In genomic region chr17:24648731-24649377, GRCm38 (mm10) we compare ENCODE assay signal across 8 mouse cellular contexts. TPM values are rescaled to one million over a fixed set of nuclear protein-coding genes. Genes with fewer than 3 reads are reported as not detected.
DNase-seq lines count a peak whose midpoint lies in the region; ATAC-seq and TF ChIP-seq lines count a peak whose summit lies in the region.

No protein-coding gene starts in this region.

- H3K9ac ChIP-seq in forebrain, embryonic 16.5 days (replicated peaks; ENCODE audit: low read depth, low read length): peak overlapping the region; percentile 84
- no peak overlapping the region for H3K9ac ChIP-seq in liver, embryonic 13.5 days

- H3K4me1 ChIP-seq in forebrain, embryonic 16.5 days (replicated peaks; ENCODE audit: control insufficient read depth, insufficient read depth, low read length): peaks cover 14% of the 10 kb centered on the region
- H3K4me1 ChIP-seq in liver, embryonic 13.5 days (replicated peaks): peaks cover 45% of the 10 kb centered on the region

- H3K4me2 ChIP-seq in forebrain, embryonic 16.5 days (ENCODE audit: low read length): peak overlapping the region; percentile 100
- H3K4me2 ChIP-seq in liver, embryonic 13.5 days: peak overlapping the region; percentile 82

- no peaks in the 10 kb centered on the region for H3K9me3 ChIP-seq in forebrain, embryonic 16.5 days (ENCODE audit: control insufficient read depth, low read length)
- H3K9me3 ChIP-seq in liver, embryonic 13.5 days (replicated peaks): no peaks in the 10 kb centered on the region

- H3K36me3 ChIP-seq in forebrain, embryonic 16.5 days (ENCODE audit: control insufficient read depth, insufficient read depth): no peaks in the 10 kb centered on the region
- H3K36me3 ChIP-seq in liver, embryonic 13.5 days: no peaks in the 10 kb centered on the region

- H3K4me3 ChIP-seq in gastrocnemius, adult 2 months: peak overlapping the region; percentile 83
- peak overlapping the region; percentile 71 for H3K4me3 ChIP-seq in forebrain, embryonic 16.5 days (replicated peaks; ENCODE audit: low read length)
- H3K4me3 ChIP-seq in liver, embryonic 13.5 days (replicated peaks): peak overlapping the region; percentile 62

- H3K27me3 ChIP-seq in forebrain, embryonic 16.5 days (replicated peaks; ENCODE audit: control insufficient read depth, insufficient read depth, low read length): no peaks in the 10 kb centered on the region
- H3K27me3 ChIP-seq in liver, embryonic 13.5 days: peaks cover 60% of the 10 kb centered on the region

- 0 out of 2 replicates have a peak, but pooled peaks have one; percentile 5 for TF ChIP-seq CTCF in gastrocnemius, adult 2 months (IDR thresholded peaks at IDR 0.05)

- H3K27ac ChIP-seq in gastrocnemius, adult 2 months: peak overlapping the region; percentile 94
- H3K27ac ChIP-seq in forebrain, embryonic 16.5 days (ENCODE audit: low read length): no peak overlapping the region
- H3K27ac ChIP-seq in liver, embryonic 13.5 days: no peak overlapping the region

- intact Hi-C loops in gastrocnemius, adult 2 months (cut with DNase I): no loop called here

- DNase-seq in gastrocnemius, adult 2 months: no peak
- no peak for DNase-seq in gastrocnemius, postnatal 25 days
- DNase-seq in 3T3-L1 (ENCODE audit: low read depth, low spot score): peak; percentile 38
- no peak for DNase-seq in liver, embryonic 13.5 days
- DNase-seq in adrenal gland, adult 18-20 months (ENCODE audit: low spot score in 2 of 2): no peak
- no peak for DNase-seq in urinary bladder, adult 18-20 months (ENCODE audit: low spot score in 2 of 2)

- WGBS in forebrain, embryonic 16.5 days: 78% methylated on average over 10 of the region's 10 CpGs
- WGBS in liver, embryonic 13.5 days (ENCODE audit: insufficient replicate concordance): 67% methylated on average over 10 of the region's 10 CpGs

- ATAC-seq in forebrain, embryonic 16.5 days: no peak
- ATAC-seq in liver, embryonic 13.5 days (ENCODE audit: low read depth): no peak
- no peak for ATAC-seq in megakaryocyte-erythroid progenitor cell, adult 5-6 weeks (replicated peaks; ENCODE audit: low FRiP score, low TSS enrichment, poor library complexity, severe bottlenecking)

RNA-seq across cellular contexts. Expression of gene Slc9a3r2, which starts 1.3 kb away (rescaled TPM):
- 10 to 100 TPM; 27.8 to 52.9 TPM for total RNA-seq in gastrocnemius, adult 2 months (2021)
- 10 to 100 TPM; 36.6 to 41.8 TPM for total RNA-seq in gastrocnemius, postnatal 25 days (2021)
- polyA plus RNA-seq in forebrain, embryonic 16.5 days (2015; fragmentation: Nextera tagmentation; extraction: Ambion mirVana): 28.1 and 31.2 TPM in 2 replicates
- 9.8 and 10.2 TPM in 2 replicates for polyA plus RNA-seq in liver, embryonic 13.5 days (2015; fragmentation: Nextera tagmentation; extraction: Ambion mirVana)
- total RNA-seq in adrenal gland, adult 18-20 months (2021): 10 to 100 TPM; 62.0 to 90.2 TPM
- 1.0 TPM in 1 of 2 replicates, not detected in the other for total RNA-seq in megakaryocyte-erythroid progenitor cell, adult 5-6 weeks (2014; fragmentation: Nextera tagmentation)
- total RNA-seq in megakaryocyte-erythroid progenitor cell, adult 5-6 weeks (2017): 0.38 and 1.6 TPM in 2 replicates

RNA-seq across cellular contexts. Expression of gene Npw, which starts 9.4 kb away (rescaled TPM):
- total RNA-seq in gastrocnemius, adult 2 months (2021): not detected
- total RNA-seq in gastrocnemius, postnatal 25 days (2021): not detected
- polyA plus RNA-seq in forebrain, embryonic 16.5 days (2015; fragmentation: Nextera tagmentation; extraction: Ambion mirVana): not detected in 2 replicates
- 0.24 and 0.28 TPM in 2 replicates for polyA plus RNA-seq in liver, embryonic 13.5 days (2015; fragmentation: Nextera tagmentation; extraction: Ambion mirVana)
- total RNA-seq in adrenal gland, adult 18-20 months (2021): not detected
- total RNA-seq in megakaryocyte-erythroid progenitor cell, adult 5-6 weeks (2014; fragmentation: Nextera tagmentation): 2.0 TPM in 1 of 2 replicates, not detected in the other
- total RNA-seq in megakaryocyte-erythroid progenitor cell, adult 5-6 weeks (2017): not detected in 2 replicates

RNA-seq across cellular contexts. Expression of gene Nthl1, which starts 16.4 kb away (rescaled TPM):
- total RNA-seq in gastrocnemius, adult 2 months (2021): 1 to 10 TPM; 2.6 to 3.4 TPM
- 1 to 10 TPM; 2.6 to 4.2 TPM for total RNA-seq in gastrocnemius, postnatal 25 days (2021)
- polyA plus RNA-seq in forebrain, embryonic 16.5 days (2015; fragmentation: Nextera tagmentation; extraction: Ambion mirVana): 13.4 and 14.4 TPM in 2 replicates
- polyA plus RNA-seq in liver, embryonic 13.5 days (2015; fragmentation: Nextera tagmentation; extraction: Ambion mirVana): 8.4 and 9.2 TPM in 2 replicates
- total RNA-seq in adrenal gland, adult 18-20 months (2021): 1 to 10 TPM; 7.3 to 8.0 TPM
- total RNA-seq in megakaryocyte-erythroid progenitor cell, adult 5-6 weeks (2014; fragmentation: Nextera tagmentation): 7.8 and 14.1 TPM in 2 replicates
- 4.6 and 12.9 TPM in 2 replicates for total RNA-seq in megakaryocyte-erythroid progenitor cell, adult 5-6 weeks (2017)

RNA-seq across cellular contexts. Expression of gene Tsc2, which starts 16.4 kb away (rescaled TPM):
- 10 to 100 TPM; 84.9 to 90.4 TPM for total RNA-seq in gastrocnemius, adult 2 months (2021)
- 10 to 100 TPM; 65.8 to 67.8 TPM for total RNA-seq in gastrocnemius, postnatal 25 days (2021)
- 80.4 and 86.8 TPM in 2 replicates for polyA plus RNA-seq in forebrain, embryonic 16.5 days (2015; fragmentation: Nextera tagmentation; extraction: Ambion mirVana)
- 18.6 and 22.4 TPM in 2 replicates for polyA plus RNA-seq in liver, embryonic 13.5 days (2015; fragmentation: Nextera tagmentation; extraction: Ambion mirVana)
- 100 to 1,000 TPM in 1 of 2 experiments, 10 to 100 TPM in 1; 93.3 to 111 TPM for total RNA-seq in adrenal gland, adult 18-20 months (2021)
- total RNA-seq in megakaryocyte-erythroid progenitor cell, adult 5-6 weeks (2014; fragmentation: Nextera tagmentation): 70.8 and 101 TPM in 2 replicates
- 39.0 and 44.3 TPM in 2 replicates for total RNA-seq in megakaryocyte-erythroid progenitor cell, adult 5-6 weeks (2017)

RNA-seq across cellular contexts. Expression of gene Zfp598, which starts 20.6 kb away (rescaled TPM):
- 10 to 100 TPM; 22.1 to 24.5 TPM for total RNA-seq in gastrocnemius, adult 2 months (2021)
- total RNA-seq in gastrocnemius, postnatal 25 days (2021): 10 to 100 TPM; 17.7 to 20.2 TPM
- polyA plus RNA-seq in forebrain, embryonic 16.5 days (2015; fragmentation: Nextera tagmentation; extraction: Ambion mirVana): 17.9 and 22.0 TPM in 2 replicates
- polyA plus RNA-seq in liver, embryonic 13.5 days (2015; fragmentation: Nextera tagmentation; extraction: Ambion mirVana): 9.5 and 13.1 TPM in 2 replicates
- total RNA-seq in adrenal gland, adult 18-20 months (2021): 10 to 100 TPM; 50.0 to 55.7 TPM
- total RNA-seq in megakaryocyte-erythroid progenitor cell, adult 5-6 weeks (2014; fragmentation: Nextera tagmentation): 44.9 and 65.2 TPM in 2 replicates
- total RNA-seq in megakaryocyte-erythroid progenitor cell, adult 5-6 weeks (2017): 24.7 and 32.1 TPM in 2 replicates

Comparison
In these comparisons a context has a peak if more than half of its experiments do, and no peak if none do; other contexts are left out.
1. RNA of gene Slc9a3r2, which starts 1.3 kb away (total RNA-seq): 62.0 to 90.2 TPM in adrenal gland, adult 18-20 months, 27.8 to 52.9 TPM in gastrocnemius, adult 2 months and 36.6 to 41.8 TPM in gastrocnemius, postnatal 25 days; 0.38 to 1.6 TPM in megakaryocyte-erythroid progenitor cell, adult 5-6 weeks; every median in the first group is over 10 times any median in the second.
2. Peak in every context shown above with its lines, with median percentiles within 50 percentile points of each other: H3K4me3 ChIP-seq.